Mouse (Mus musculus) embryonic fibroblast, embryonic 13.5 days (primary cell): ENCODE measurements around the gene Usp46. TPM values are rescaled to one million over a fixed set of nuclear protein-coding genes. Genes with fewer than 3 reads are reported as not detected.
A peak's percentile ranks its signal among the peaks of the same experiment; 100 is the strongest.
"Not testable (repeated sequence)": the region's sequence is repeated elsewhere in the genome, so short reads cannot be mapped to it uniquely, and the experiment has no call there.

Experiments used
- H3K27ac ChIP-seq: 2 replicates; pipeline ENCODE4 v1.5.1; 2012; ENCODE audit warnings: low read length, control low read depth, inconsistent platforms; ENCODE audit not compliant: insufficient read depth
- H3K4me1 ChIP-seq: 2 replicates; pipeline ENCODE4 v1.6.1; 2011; ENCODE audit warnings: low read length; ENCODE audit not compliant: control insufficient read depth, insufficient read depth
- H3K4me3 ChIP-seq: 2 replicates; pipeline ENCODE4 v1.5.1; 2011; ENCODE audit warnings: mild to moderate bottlenecking, control low read depth, low read length; ENCODE audit not compliant: insufficient read depth
- CTCF ChIP-seq: IDR thresholded peaks from 2 replicates; pipeline ENCODE4 v1.5.1; 2011; ENCODE audit warnings: mild to moderate bottlenecking, control low read depth, low read length, moderate library complexity, borderline replicate concordance; ENCODE audit not compliant: insufficient read depth
- POLR2A ChIP-seq: IDR thresholded peaks from 2 replicates; pipeline ENCODE4 v1.6.1; 2011; ENCODE audit warnings: low read depth, mild to moderate bottlenecking, control low read depth, low read length, moderate library complexity
- polyA plus RNA-seq: library from polyadenylated mRNA; stranded (reverse); fragments of >200 nt; gene quantifications from 2 replicates; pipeline ENCODE4 v1.2.4, GENCODE M21; 2011; ENCODE audit warnings: low read depth; ENCODE audit not compliant: missing spikeins, insufficient read length

Gene Usp46
- polyA plus RNA-seq, 1 experiment, result 30.6 TPM

DNA sequence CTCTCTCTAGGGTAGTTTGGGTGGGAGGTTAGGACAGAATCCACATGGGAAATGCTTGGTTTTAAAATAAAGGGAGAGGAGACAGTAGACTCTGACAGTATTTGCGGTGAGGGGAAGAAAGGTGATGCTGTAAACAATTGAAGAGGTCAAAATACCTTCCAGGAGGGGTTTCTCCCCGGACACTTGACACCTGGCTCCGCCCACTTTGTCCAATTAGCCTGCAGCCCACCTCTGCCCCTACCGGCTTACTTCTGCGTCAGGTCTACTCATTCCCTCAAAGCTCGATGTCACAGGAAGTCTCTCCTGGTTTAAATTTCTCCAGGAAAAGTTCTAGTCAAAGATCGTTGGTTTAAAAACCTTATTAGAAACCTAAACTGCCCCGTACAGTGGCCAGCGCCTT, 8.5 kb upstream of the Usp46 start:
- no peak for TF ChIP-seq CTCF
- TF ChIP-seq POLR2A, result no peak
- H3K27ac ChIP-seq, result no peak overlapping the region
- no peaks in the 10 kb centered on the region for H3K4me1 ChIP-seq
- H3K4me3 ChIP-seq, result no peak overlapping the region

DNA sequence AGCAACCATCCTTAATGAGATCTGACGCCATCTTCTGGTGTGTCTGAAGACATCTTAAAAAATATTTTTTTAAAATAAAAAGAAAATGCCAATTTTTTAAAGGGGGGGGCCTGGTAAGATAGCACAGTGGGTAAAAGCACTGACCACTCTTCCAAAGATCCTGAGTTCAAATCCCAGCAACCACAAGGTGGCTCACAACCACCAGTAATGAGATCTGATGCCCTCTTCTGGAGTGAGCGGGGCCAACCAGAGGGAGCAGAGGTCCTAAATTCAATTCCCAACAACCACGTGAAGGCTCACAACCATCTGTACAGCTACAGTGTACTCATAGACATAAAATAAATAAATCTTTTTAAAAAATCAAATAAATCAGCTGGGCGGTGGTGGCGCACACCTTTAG, 2.3 kb upstream of the Usp46 start:
- not testable (repeated sequence) for H3K4me3 ChIP-seq, H3K27ac ChIP-seq, H3K4me1 ChIP-seq

DNA sequence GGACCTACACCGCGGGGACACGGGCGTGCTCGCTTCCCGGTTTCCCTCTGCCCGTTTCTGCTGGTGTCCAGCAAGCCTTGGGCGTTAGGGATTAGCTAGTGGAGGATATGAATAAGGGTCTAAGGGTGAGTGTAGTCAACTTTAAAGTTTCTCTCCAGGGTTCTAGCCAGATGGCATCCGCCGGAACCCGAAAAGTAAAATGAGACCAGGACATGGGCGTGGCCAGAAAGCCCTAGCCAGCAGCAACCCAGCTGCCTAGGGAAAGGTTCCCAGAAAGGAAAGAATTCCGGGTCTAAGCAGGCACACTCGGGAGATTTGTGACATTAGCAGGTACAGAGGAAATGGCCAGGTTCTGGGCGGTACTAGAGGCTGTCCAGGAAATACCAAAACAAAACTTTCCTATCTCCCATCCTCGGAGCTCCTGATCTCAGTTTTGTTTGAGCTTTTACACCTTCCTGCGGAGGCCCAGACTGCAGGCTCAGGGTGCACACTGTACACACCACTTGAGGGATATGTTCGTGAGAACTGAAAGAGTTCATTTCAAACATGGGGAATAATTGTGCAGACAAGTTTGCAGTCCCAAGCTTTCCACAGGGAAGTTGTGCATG, 587 bp upstream of the Usp46 start:
- TF ChIP-seq CTCF, result no peak
- TF ChIP-seq POLR2A, result peak; percentile 29; the same call in 1 of the 2 replicates
- peak overlapping the region; percentile 63 for H3K27ac ChIP-seq

DNA sequence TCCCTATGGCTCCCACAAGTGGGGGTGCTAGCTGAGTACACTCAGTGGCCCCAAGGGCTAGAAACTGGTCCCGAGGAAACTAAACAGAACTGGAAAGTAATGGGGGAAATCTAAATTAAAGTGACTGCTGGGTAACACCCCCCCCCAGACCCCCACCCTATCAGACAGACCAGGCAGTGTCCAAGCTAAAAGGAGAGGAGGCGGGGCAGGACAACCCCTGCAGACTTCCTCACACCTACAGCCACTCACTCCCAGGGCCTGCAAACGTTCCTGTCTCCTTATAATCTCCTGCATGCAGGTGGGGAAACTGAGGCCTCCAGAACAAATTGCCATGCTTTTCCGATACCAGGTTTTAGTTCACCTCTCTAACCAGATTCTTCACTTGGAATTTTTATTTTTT, 885 bp downstream of the Usp46 start:
- H3K27ac ChIP-seq, result no peak overlapping the region
- peak overlapping the region; percentile 59 for H3K4me3 ChIP-seq
- H3K4me1 ChIP-seq, result 0 out of 2 replicates have a peak, but pooled peaks cover 3% of the 10 kb centered on the region
- TF ChIP-seq CTCF, result no peak
- TF ChIP-seq POLR2A, result no peak

More for the DNA sequence above, 587 bp upstream of the Usp46 start:
- 0 out of 2 replicates have a peak, but pooled peaks cover 3% of the 10 kb centered on the region for H3K4me1 ChIP-seq
- peak overlapping the region; percentile 53 for H3K4me3 ChIP-seq

DNA sequence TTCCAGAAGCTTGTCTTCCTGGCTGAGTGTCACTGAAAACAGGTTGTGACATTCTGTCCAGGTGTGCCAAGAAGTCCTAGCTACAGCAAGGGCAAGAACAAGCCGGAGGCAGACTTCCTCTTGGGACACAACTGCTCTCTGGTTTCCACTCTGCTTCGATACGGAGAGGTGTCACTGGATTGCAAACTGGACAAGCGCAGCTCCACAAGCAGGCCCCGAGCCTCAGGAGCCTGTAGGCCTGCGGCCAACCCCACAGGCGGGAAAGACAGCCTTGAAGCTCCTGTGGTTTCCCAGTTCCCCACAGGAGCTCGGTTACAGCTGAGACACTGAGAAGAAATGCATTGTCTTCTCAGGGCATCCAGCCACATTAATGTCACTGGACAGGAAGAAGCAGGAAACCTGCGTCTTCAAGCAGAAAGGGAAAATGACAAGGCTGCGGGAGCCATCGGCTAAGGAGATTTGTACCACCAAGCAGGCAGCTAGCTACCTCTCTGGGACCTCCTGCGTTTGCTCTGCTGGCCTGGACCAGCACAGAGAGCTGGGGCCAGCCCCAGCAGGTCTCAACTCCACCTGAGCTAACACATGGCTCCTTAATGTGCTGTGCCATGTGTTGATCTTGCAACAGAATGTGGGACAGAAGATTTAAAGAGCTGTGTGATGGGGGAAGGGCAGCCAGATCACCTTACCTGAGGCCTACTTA, 1.7 kb downstream of the Usp46 start:
- Histone ChIP-seq H3K27ac (no peak overlapping the region), H3K4me1 (0 out of 2 replicates have a peak, but pooled peaks cover 3% of the 10 kb centered on the region), H3K4me3 (no peak overlapping the region; the same call in 1 of the 2 replicates)
- TF ChIP-seq POLR2A, result no peak
- TF ChIP-seq CTCF, result no peak

DNA sequence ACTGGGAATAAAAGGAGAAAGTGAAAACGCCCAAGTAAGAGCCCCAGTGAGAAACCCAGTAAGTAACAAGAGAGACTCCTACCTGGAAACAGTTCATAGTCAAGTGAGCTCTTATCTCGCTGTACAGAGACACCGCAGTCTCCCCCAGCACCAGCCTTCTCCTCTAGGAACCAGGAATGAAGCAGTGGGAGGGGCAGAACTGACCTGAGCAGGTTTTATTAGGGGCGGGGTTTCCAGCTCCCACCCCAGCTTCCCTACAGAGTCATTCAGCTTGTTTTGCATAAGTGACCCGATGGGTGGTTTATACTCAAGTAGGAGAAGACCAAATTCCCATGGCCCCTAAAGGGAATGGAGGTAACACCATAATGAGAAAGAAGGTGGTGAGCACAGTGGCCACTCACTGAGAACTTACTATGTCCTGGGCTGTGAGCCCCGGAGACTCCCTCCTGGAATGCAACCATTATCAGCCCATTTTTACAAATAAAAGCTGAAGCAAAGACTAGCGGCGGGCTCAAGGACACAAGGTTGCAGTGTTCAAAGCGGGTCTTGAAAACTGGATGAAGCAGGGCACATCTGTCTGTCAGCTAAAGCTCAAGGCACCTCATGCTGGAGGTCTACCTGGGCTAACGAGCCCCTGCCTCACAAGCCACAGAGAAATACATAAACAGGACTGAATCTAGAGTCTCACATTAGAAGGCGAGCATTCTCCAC, 2.5 kb downstream of the Usp46 start:
- H3K4me3 ChIP-seq, result no peak overlapping the region
- TF ChIP-seq POLR2A, result no peak
- TF ChIP-seq CTCF, result no peak
- 0 out of 2 replicates have a peak, but pooled peaks cover 3% of the 10 kb centered on the region for H3K4me1 ChIP-seq
- H3K27ac ChIP-seq, result no peak overlapping the region

DNA sequence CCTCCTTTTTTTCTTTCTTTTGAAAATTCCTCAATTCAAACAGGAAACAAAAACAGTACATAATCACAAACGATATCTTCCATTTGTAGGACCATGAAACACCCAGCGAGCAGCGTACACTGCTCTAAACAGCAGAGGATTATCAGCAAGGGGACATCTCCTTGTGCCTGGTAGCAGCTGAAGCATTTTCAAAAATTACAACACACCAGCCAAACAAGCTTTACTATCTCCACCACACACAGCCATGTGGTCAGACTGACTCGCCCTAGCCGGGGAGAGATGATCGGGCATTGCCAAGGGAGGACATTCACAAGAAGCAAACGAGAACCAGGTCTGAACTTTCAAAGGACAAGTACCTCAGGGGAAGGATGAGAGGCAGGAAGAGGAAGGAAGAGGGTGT, 3.4 kb downstream of the Usp46 start:
- Histone ChIP-seq H3K27ac (no peak overlapping the region), H3K4me3 (no peak overlapping the region), H3K4me1 (0 out of 2 replicates have a peak, but pooled peaks cover 3% of the 10 kb centered on the region)
- no peak for TF ChIP-seq CTCF
- no peak for TF ChIP-seq POLR2A

DNA sequence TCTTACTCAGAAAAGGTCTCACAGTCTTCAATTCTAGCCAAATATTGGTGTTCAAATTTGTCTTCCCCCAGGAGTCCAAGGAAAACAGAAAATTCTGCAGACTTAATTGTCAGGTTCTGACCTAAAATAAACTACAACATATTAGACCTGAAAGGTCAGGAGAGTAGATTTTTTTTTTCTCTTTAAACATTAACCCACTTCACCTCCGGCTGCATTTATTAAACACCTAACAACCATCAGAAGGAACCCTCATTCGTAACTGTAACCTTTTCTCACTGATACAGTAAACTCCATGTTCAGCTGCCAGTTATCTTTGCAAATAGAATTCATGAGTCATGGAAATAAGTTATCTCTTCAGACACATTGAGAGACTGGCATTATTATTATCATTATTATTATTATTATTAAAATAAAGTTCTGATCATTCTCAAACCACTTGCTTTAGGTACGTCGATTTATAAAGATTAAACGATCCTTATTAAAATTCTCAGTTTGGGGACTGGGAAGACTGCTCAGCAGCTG, 4.9 kb downstream of the Usp46 start:
- Histone ChIP-seq H3K27ac (no peak overlapping the region), H3K4me1 (0 out of 2 replicates have a peak, but pooled peaks cover 3% of the 10 kb centered on the region), H3K4me3 (no peak overlapping the region)
- TF ChIP-seq POLR2A (no peak), CTCF (no peak)

DNA sequence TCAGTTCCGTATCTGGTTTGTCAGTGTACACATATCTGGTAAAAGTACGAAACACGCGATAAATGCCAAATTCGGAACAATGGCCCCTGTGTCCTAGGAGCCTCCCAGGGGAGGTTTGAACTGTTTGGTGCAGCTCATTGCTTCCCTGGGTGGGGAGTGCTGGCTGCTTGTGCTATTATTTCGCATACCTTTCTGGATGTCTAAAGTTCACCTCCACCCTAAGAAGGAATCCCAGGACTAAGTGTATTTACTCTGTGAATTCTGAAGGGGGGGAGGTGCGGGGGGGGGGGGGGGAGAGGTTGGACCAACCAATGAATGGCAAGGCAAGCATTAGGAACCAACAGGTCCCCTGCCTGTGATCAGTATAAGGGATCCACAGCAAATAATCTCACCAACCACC, 6.0 kb downstream of the Usp46 start:
- no peak overlapping the region for H3K4me3 ChIP-seq
- 0 out of 2 replicates have a peak, but pooled peaks cover 3% of the 10 kb centered on the region for H3K4me1 ChIP-seq

More for the DNA sequence above, 6.0 kb downstream of the Usp46 start:
- no peak overlapping the region for H3K27ac ChIP-seq
- no peak for TF ChIP-seq POLR2A
- no peak for TF ChIP-seq CTCF
